Mouse (Mus musculus) cerebellum, adult 9-10 months (tissue): ENCODE data around the gene Brca2.

Experiments used
- DNase-seq: peaks from one replicate; pipeline ENCODE4 v3.0.0; 2022

Brca2 gene

DNA sequence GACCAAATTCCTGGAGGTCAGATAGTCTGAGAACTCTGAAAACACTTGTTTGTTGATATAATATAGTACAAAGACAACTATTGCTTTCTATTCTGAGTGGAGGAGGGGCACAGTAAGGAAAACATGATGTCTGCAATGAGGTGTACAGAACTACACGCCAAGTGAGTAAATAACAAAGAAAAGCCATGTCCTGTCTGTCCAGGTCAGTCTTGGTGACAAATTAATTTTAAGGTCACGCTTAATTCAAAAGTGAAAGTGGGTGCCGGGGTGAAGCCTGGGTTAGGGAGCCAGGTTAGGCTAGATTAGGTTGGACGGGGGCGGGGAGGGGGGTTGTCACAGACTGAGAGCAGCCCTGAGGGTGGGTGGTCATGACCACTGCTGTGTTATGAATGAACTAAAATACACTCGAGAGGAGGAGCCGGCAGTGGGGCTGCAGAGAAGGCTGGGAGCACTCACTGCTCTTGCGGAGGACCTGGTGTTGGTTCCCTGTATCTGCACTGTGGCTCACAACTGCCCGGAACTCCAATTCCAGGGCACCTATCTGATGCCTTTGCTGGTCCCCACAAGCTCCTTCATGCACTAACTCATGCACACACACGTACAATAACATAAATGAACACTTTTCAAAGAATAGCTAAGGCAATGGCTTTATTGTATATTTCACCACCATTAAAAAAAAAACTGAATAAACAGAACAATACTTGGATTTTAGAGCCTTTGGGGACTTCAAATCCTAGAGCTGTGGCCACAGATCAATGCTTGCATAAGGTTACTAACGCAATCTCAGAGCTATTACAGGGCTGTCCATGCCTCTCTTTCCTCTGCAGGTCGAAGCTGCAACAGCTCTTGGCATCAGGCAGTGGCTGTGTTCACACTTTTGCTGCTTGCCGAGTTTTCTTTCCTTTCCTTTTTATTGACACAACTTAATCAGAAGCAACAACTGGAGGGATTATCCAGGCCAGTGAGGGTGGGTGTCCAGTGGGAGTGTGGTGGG, 77.2 kb downstream of the Brca2 start:
- no peak for DNase-seq

DNA sequence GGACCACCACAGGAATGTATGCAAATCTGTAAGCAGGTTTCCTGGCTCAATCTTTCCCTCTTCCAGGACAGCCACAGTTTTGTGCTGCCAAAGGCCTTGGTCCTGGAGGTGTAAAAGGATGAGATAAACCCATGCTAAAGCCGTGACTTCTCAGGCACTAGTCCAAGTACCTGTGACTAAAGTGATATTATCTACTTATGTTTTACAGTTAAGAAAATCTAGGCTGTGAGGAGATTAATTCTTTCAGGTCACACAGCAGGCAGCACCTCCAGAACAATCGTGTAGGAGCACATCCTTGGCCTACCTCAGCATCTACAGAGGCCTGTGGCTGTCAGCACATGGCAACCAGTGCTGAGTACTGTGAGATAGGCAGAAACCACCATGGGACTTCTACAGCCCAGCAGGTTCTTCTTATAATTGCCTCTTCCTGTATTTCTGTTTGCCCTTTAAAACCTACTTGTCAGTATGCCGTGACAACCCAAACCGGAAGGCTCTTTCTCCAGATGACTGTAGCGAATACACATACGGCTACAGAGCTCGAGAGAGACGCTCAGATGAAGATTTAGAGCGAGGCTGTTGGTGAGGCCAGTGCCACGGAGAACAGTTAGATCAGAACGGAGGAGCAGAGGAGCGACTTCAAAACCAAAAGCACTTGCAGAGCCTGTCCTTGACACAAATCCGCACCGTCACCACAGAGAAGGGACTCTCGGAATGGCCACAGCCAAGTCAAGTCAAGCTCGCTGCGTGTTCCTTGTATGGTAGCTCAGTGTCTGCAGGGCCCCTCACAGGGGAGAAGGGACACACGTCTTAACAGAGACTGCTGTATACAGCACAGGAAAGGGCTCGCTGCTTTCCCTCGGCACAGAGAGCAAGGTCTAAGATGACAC, 78.4 kb downstream of the Brca2 start:
- DNase-seq, result no peak

DNA sequence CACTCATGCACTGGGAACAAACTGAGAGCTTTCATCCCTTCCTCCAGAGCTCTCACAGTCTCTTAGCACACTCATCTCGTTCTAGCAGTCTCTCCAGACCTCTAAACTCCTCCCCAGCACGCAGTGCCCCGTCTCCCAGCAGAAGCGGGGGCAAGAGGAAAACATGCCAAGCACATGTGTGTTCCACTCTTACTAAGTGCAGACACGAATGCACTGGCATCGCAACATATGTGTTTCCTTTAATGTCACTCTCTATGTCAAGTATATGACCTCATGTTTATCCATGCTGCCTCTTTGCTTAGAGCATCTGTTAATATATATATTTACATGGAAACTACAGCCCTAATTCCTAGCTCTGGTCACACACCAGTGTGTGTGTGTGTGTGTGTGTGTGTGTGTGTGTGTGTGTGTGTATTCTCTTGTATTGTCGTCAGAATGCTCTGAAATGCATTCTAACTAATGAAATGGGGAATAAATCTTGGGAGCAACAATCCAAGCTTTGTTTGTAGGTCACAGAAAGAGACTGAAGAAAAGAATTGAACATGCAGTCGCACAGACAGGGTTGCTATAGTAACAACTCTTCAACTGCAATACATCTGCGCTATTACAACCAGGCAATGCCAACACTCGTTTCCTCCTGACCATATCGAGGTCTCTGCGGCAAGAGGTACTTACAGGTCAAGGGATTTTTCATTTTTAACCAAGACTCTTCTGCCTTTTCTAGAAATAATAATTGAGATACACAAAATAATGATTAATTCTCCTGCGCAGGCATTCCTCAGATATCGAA, 79.2 kb downstream of the Brca2 start:
- DNase-seq, result no peak

DNA sequence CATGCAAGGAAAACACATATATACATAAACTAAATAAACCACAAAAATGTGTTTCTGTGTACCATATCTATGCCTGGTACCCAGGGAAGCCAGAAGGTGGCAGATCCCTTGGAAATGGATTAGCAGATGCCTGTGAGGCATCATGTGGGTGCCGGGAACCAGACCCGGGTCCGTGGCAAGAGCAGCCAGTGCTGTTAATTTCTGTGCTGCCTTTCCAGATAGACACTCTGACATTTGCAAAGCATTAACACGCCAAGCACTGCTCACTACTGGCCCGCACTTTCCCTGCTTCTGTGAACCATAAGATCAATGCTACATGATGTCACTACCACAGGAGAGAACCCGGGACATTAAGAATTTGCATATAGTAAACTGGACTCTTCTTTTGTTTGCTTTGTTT, 83.7 kb downstream of the Brca2 start:
- DNase-seq, result no peak

DNA sequence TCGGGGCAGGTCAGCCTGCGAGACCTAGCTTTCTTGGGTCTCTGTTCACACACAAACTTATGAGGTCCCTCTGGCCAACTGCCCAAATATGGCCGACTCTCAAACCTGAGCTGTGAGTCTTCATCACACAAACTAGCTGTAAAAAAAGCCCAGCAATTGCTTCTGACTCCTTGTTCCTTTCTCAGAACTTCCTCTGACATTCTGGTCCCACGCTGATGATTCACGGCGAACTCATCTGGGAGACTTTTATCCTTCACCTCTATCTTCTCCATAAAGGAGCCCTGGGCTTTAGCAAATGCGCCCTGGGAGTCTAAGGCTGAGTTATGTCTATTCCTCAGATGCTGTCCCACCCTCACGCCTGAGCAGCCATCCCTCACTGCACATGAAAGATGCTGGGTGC, 85.2 kb downstream of the Brca2 start:
- DNase-seq, result no peak

DNA sequence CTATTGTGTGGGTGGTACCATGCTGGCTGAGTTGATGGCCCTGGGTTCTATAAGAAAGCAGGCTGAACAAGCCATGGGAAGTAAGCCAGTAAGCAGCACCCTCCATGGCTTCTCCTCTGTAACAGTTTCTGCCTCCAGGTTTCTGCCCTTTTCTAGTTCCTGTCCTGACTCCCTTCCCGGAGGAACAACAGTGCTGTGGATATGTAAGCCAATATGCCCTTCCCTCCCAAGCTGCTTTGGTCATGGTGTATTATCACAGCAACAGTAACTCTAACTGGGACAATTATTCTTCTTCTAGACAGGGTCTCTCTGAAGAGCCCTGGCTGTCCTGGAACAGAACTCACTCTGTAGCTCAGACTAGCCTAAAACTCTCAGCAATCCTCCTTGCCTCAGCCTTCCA, 88.7 kb downstream of the Brca2 start:
- no peak for DNase-seq

DNA sequence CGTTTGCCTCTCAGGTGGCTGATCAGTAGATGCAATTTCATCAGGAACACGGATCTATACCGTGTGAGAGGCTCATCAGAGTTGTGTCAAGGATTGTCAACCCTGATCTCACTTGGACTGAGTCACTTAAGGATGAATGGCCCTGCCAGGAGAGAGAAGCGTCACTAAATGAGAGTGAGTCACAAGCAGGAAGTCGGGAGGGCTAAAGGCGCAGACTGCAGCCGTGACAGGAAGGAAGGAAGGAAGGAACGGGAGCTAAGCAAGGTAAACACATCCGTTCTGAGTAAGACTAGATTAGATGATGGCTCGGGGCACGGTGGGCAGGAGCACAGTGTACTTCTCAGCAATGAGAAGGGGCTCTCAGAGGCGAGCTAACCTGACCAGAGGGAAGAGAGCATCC, 89.3 kb downstream of the Brca2 start:
- no peak for DNase-seq

DNA sequence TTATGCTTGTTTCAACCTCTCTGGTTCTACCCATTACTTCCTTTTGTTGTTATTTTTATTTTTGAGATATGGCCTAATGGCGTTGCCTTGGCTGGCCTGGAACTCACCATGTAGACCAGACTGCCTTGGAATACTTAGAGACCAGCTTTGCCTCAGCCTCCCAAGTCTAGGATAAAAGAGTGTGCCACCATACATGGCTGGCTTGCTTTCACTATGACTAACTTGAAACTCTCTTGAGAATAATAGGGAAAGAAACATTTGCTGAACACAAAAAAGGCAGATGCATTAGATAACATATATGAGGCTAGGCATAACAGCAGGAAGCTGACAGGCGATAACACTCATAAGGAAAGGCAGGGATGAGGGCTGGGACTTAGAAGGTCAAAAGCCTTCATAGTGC, 91.6 kb downstream of the Brca2 start:
- DNase-seq, result no peak

DNA sequence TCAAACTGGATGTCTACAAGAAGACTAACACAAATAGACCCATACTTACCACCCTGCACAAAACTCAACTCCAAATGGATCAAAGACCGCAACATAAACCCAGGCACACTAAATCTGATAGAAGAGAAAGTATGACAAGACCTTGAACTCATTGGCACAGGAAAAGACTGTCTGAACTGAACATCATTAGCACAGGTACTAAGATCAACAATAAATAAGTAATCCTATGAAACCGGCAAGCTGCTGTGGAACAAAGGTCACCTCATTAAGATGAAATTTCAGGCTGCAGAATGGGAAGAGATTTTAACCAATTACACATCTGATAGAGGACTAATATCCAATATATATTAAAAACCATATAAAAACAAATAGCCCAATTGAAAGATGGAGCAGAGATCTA, 93.8 kb downstream of the Brca2 start:
- DNase-seq, result no peak

DNA sequence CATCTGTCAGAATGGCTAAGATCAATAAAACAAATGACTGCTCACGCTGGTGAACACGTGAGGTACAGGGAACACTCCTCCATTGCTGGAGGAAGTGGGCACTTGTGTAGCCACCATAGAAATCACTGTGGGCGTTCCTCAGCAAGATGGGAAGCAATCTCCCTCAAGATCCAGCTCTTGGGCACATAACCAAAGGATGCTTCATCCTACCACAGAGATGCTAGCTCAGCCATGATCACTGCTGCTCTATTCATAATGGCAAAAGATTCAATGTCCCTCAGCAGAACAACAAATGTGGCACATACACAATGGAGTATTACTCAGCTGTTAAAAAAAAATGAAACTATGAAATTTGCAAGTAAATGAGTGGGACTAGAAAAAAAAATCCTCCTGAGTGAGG, 94.3 kb downstream of the Brca2 start:
- DNase-seq, result no peak

DNA sequence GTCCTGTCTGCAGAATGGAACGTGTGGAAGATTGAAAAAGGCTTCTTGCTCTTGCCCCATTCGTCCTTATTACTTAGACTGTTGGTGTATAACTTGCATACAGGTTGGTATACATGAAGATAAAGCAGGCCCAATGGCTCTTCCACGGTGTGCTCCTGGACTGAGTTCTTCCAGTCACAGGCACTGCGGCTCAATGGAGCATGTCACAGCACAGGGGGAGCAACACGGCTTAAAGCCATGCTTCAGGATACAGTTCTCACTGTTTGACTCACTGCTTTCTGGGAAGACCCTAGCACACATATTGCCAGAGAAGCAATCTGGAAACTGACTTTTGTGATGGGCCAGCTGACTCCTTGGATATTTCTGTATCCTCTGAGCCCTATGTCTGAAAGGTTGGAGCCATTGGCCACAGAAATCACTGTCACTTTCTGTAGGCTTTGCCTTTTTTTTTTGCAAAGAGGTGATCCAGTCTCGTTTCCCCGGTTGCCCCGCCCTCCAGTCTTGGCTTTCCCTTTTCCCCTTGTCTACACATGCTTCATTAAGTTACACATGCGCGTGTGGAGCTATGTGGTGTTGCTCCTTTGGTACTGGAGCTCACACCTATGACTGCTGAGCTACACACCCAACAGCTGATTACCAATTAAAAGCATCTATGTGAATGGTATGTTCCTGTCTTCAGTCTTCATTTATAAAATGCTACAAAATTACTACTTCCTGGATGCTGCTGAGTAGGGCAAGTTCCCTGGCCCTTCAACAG, 96.3 kb downstream of the Brca2 start:
- DNase-seq, result no peak
